Mouse (Mus musculus) cerebellum, adult 9-11 months (tissue): ENCODE measurements around the gene Vmn1r123.
"Not testable (repeated sequence)": the region's sequence is repeated elsewhere in the genome, so short reads cannot be mapped to it uniquely, and the experiment has no call there.

Experiments
- DNase-seq: peaks from one replicate; pipeline ENCODE4 v3.0.0; 2022

Vmn1r123 gene

DNA sequence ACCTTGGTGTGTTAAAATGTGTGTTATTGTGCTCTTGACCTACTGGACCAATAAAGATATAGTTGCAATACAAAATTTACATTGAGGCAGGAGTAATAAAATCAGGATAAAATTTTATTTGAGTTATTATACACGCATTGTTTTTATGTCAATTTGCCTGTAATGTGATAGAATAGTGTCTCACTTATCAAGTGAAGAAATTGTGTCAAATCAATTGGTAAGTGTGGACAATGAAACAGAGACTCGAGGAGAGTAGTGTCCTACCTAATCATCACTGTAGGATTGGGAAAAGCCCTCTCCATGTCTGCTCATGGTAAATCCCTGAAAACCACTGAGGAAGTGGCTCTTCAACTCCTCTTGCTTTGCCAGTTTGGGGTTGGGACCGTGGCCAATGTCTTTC, at the start of gene Vmn1r123:
TSS of gene Vmn1r123 (plus strand) at position 301 of the 400 bp plus-strand sequence.
- DNase-seq = not testable (repeated sequence)

DNA sequence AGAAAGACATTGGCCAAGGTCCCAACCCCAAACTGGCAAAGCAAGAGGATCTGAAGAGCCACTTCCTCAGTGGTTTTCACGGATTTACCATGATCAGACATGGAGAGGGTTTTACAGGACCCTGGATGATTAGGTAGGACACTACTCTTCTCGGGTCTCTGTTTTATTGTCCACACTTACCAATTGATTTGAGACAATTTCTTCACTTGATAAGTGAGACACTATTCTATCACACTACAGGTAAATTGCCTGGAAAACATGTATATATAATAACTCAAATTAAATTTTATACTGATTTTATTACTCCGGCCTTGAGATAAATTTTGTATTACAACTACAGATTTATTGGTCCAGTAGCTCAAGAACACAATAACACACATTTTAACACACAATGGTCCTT, 28.0 kb upstream of the Vmn1r123 start, which contains the start of gene Vmn1r122:
TSS of gene Vmn1r122 (minus strand) at position 101 of the 400 bp plus-strand sequence.
- not testable (repeated sequence) for DNase-seq

GRCm38 (mm10) chr7:21190323-21190722, 28.3 kb downstream of the Vmn1r123 start, which contains the start of gene Gm5157:
TSS of gene Gm5157 (minus strand) at chr7:21190423.
- DNase-seq = not testable (repeated sequence)
